Mouse (Mus musculus): ENCODE data around the gene Cdk12. TPM values are rescaled to one million over a fixed set of nuclear protein-coding genes. Genes with fewer than 3 reads are reported as not detected.
A peak's percentile ranks its signal among the peaks of the same experiment; 100 is the strongest.

Gene Cdk12
- polyA plus RNA-seq, 1 experiment from 2014 or later: 16.5 TPM

- Histone ChIP-seq H3K9me3 (ENCODE audit: control insufficient read depth, low read length) (no peaks in the 10 kb centered on the region), H3K36me3 (ENCODE audit: control insufficient read depth, insufficient read depth, low read length) (no peaks in the 10 kb centered on the region), H3K4me2 (replicated peaks; ENCODE audit: low read depth, low read length) (no peak overlapping the region), H3K27ac (ENCODE audit: low read depth, low read length) (no peak overlapping the region), H3K27me3 (ENCODE audit: control insufficient read depth, insufficient read depth, low read length) (peaks cover 47% of the 10 kb centered on the region), H3K9ac (ENCODE audit: low read depth, low read length) (no peak overlapping the region), H3K4me1 (replicated peaks; ENCODE audit: control insufficient read depth, insufficient read depth, low read length) (no peaks in the 10 kb centered on the region), H3K4me3 (ENCODE audit: low read depth, low read length) (no peak overlapping the region)
- peak; percentile 77 for DNase-seq (ENCODE audit: low spot score)
- 1% methylated on average over 26 of the region's 26 CpGs for WGBS
- no peak for ATAC-seq (ENCODE audit: low FRiP score)
Measured at GRCm38 (mm10) chr11:98313790-98314323, 111.0 kb downstream of the Cdk12 start.

GRCm38 (mm10) chr11:98317479-98317878 is 114.6 kb downstream of the Cdk12 start:
- no peaks in the 10 kb centered on the region for H3K36me3 ChIP-seq (ENCODE audit: control insufficient read depth, insufficient read depth, low read length)
- H3K4me2 ChIP-seq (replicated peaks; ENCODE audit: low read depth, low read length): no peak overlapping the region
- H3K4me1 ChIP-seq (replicated peaks; ENCODE audit: control insufficient read depth, insufficient read depth, low read length): no peaks in the 10 kb centered on the region
- WGBS: 6% methylated on average over 7 of the region's 7 CpGs
- H3K9ac ChIP-seq (ENCODE audit: low read depth, low read length): no peak overlapping the region
- H3K4me3 ChIP-seq (ENCODE audit: low read depth, low read length): no peak overlapping the region
- no peak overlapping the region for H3K27ac ChIP-seq (ENCODE audit: low read depth, low read length)
- ATAC-seq (ENCODE audit: low FRiP score): no peak
- H3K27me3 ChIP-seq (ENCODE audit: control insufficient read depth, insufficient read depth, low read length): peaks cover 81% of the 10 kb centered on the region
- H3K9me3 ChIP-seq (ENCODE audit: control insufficient read depth, low read length): no peaks in the 10 kb centered on the region
- no peak for DNase-seq (ENCODE audit: low spot score)

- Histone ChIP-seq H3K27me3 (ENCODE audit: control insufficient read depth, insufficient read depth, low read length) (peaks cover 92% of the 10 kb centered on the region), H3K4me3 (ENCODE audit: low read depth, low read length) (no peak overlapping the region), H3K9ac (ENCODE audit: low read depth, low read length) (no peak overlapping the region), H3K36me3 (ENCODE audit: control insufficient read depth, insufficient read depth, low read length) (no peaks in the 10 kb centered on the region), H3K27ac (ENCODE audit: low read depth, low read length) (no peak overlapping the region), H3K9me3 (ENCODE audit: control insufficient read depth, low read length) (no peaks in the 10 kb centered on the region), H3K4me1 (replicated peaks; ENCODE audit: control insufficient read depth, insufficient read depth, low read length) (no peaks in the 10 kb centered on the region), H3K4me2 (replicated peaks; ENCODE audit: low read depth, low read length) (no peak overlapping the region)
- ATAC-seq (ENCODE audit: low FRiP score): no peak
- WGBS: 2% methylated on average over 14 of the region's 14 CpGs
- no peak for DNase-seq (ENCODE audit: low spot score)
Measured at GRCm38 (mm10) chr11:98318421-98319116, 115.7 kb downstream of the Cdk12 start.

- no peaks in the 10 kb centered on the region for H3K4me1 ChIP-seq (replicated peaks; ENCODE audit: control insufficient read depth, insufficient read depth, low read length)
- peaks cover 93% of the 10 kb centered on the region for H3K27me3 ChIP-seq (ENCODE audit: control insufficient read depth, insufficient read depth, low read length)
- H3K27ac ChIP-seq (ENCODE audit: low read depth, low read length): no peak overlapping the region
- DNase-seq (ENCODE audit: low spot score) (no peak), ATAC-seq (ENCODE audit: low FRiP score) (no peak)
- H3K36me3 ChIP-seq (ENCODE audit: control insufficient read depth, insufficient read depth, low read length): no peaks in the 10 kb centered on the region
- no peak overlapping the region for H3K4me3 ChIP-seq (ENCODE audit: low read depth, low read length)
- H3K4me2 ChIP-seq (replicated peaks; ENCODE audit: low read depth, low read length): no peak overlapping the region
- H3K9me3 ChIP-seq (ENCODE audit: control insufficient read depth, low read length): no peaks in the 10 kb centered on the region
- 4% methylated on average over 15 of the region's 15 CpGs for WGBS
- H3K9ac ChIP-seq (ENCODE audit: low read depth, low read length): no peak overlapping the region
Measured at GRCm38 (mm10) chr11:98319120-98319519, 116.3 kb downstream of the Cdk12 start.

- Histone ChIP-seq H3K9ac (ENCODE audit: low read depth, low read length) (no peak overlapping the region), H3K4me2 (replicated peaks; ENCODE audit: low read depth, low read length) (no peak overlapping the region), H3K27ac (ENCODE audit: low read depth, low read length) (no peak overlapping the region), H3K4me3 (ENCODE audit: low read depth, low read length) (no peak overlapping the region), H3K4me1 (replicated peaks; ENCODE audit: control insufficient read depth, insufficient read depth, low read length) (no peaks in the 10 kb centered on the region), H3K36me3 (ENCODE audit: control insufficient read depth, insufficient read depth, low read length) (no peaks in the 10 kb centered on the region), H3K27me3 (ENCODE audit: control insufficient read depth, insufficient read depth, low read length) (peaks cover 94% of the 10 kb centered on the region), H3K9me3 (ENCODE audit: control insufficient read depth, low read length) (no peaks in the 10 kb centered on the region)
- DNase-seq (ENCODE audit: low spot score): no peak
- WGBS: 7% methylated on average over 4 of the region's 4 CpGs
- ATAC-seq (ENCODE audit: low FRiP score): no peak
Measured at GRCm38 (mm10) chr11:98319544-98319943, 116.7 kb downstream of the Cdk12 start.

GRCm38 (mm10) chr11:98319944-98320343 is 117.1 kb downstream of the Cdk12 start:
- no peak for DNase-seq (ENCODE audit: low spot score)
- no peak overlapping the region for H3K9ac ChIP-seq (ENCODE audit: low read depth, low read length)
- 4% methylated on average over 2 of the region's 2 CpGs for WGBS
- no peak overlapping the region for H3K4me3 ChIP-seq (ENCODE audit: low read depth, low read length)
- H3K4me1 ChIP-seq (replicated peaks; ENCODE audit: control insufficient read depth, insufficient read depth, low read length): no peaks in the 10 kb centered on the region
- no peaks in the 10 kb centered on the region for H3K9me3 ChIP-seq (ENCODE audit: control insufficient read depth, low read length)
- no peaks in the 10 kb centered on the region for H3K36me3 ChIP-seq (ENCODE audit: control insufficient read depth, insufficient read depth, low read length)
- no peak for ATAC-seq (ENCODE audit: low FRiP score)
- H3K4me2 ChIP-seq (replicated peaks; ENCODE audit: low read depth, low read length): no peak overlapping the region
- peaks cover 96% of the 10 kb centered on the region for H3K27me3 ChIP-seq (ENCODE audit: control insufficient read depth, insufficient read depth, low read length)
- H3K27ac ChIP-seq (ENCODE audit: low read depth, low read length): no peak overlapping the region

- H3K9ac ChIP-seq (ENCODE audit: low read depth, low read length): no peak overlapping the region
- DNase-seq (ENCODE audit: low spot score): no peak
- H3K27ac ChIP-seq (ENCODE audit: low read depth, low read length): no peak overlapping the region
- no peak overlapping the region for H3K4me2 ChIP-seq (replicated peaks; ENCODE audit: low read depth, low read length)
- H3K4me3 ChIP-seq (ENCODE audit: low read depth, low read length): no peak overlapping the region
- H3K36me3 ChIP-seq (ENCODE audit: control insufficient read depth, insufficient read depth, low read length): no peaks in the 10 kb centered on the region
- H3K27me3 ChIP-seq (ENCODE audit: control insufficient read depth, insufficient read depth, low read length): peaks cover 96% of the 10 kb centered on the region
- ATAC-seq (ENCODE audit: low FRiP score): no peak
- H3K9me3 ChIP-seq (ENCODE audit: control insufficient read depth, low read length): no peaks in the 10 kb centered on the region
- WGBS: 2% methylated on average over 12 of the region's 12 CpGs
- H3K4me1 ChIP-seq (replicated peaks; ENCODE audit: control insufficient read depth, insufficient read depth, low read length): no peaks in the 10 kb centered on the region
Measured at GRCm38 (mm10) chr11:98320381-98320780, 117.5 kb downstream of the Cdk12 start.

GRCm38 (mm10) chr11:98320806-98321676 is 118.2 kb downstream of the Cdk12 start:
- Histone ChIP-seq H3K9me3 (ENCODE audit: control insufficient read depth, low read length) (no peaks in the 10 kb centered on the region), H3K36me3 (ENCODE audit: control insufficient read depth, insufficient read depth, low read length) (no peaks in the 10 kb centered on the region), H3K27me3 (ENCODE audit: control insufficient read depth, insufficient read depth, low read length) (peaks cover 98% of the 10 kb centered on the region), H3K27ac (ENCODE audit: low read depth, low read length) (no peak overlapping the region), H3K4me2 (replicated peaks; ENCODE audit: low read depth, low read length) (no peak overlapping the region), H3K9ac (ENCODE audit: low read depth, low read length) (no peak overlapping the region), H3K4me1 (replicated peaks; ENCODE audit: control insufficient read depth, insufficient read depth, low read length) (no peaks in the 10 kb centered on the region), H3K4me3 (ENCODE audit: low read depth, low read length) (no peak overlapping the region)
- ATAC-seq (ENCODE audit: low FRiP score) (no peak), DNase-seq (ENCODE audit: low spot score) (no peak)
- 2% methylated on average over 30 of the region's 30 CpGs for WGBS
